Mouse (Mus musculus): ENCODE measurements at regions not wholly inside any gene's neighbourhood (a gene's known extent, or its start where the extent isn't known, plus 50 kb on each side); places are given as distances from the start of the nearest gene placed in this dataset.
"Not testable (repeated sequence)": the region's sequence is repeated elsewhere in the genome, so short reads cannot be mapped to it uniquely, and the experiment has no call there.

DNA sequence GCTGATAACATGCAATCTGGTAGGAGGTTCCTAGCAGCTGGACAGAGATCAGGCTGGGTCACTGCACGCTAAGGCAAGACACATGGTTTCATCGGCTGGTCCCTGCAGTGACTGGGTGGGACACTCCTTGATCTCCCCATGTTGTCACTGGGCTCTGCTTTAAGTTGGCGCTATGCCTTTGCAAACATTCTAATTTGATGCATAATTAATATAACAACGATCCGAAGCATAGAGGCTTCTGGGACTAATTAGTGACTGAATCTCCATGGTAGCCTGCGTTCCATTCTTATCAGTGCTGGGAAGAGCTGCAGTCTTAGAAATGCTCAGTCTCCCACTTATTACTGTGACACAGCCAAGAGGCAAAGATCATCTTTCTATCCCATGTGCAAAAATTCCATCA, 186.8 kb downstream of the Snx19 start:
- Histone ChIP-seq H3K36me3 (replicated peaks; ENCODE audit: control insufficient read depth, insufficient read depth) (no peaks in the 10 kb centered on the region), H3K9me3 (ENCODE audit: control insufficient read depth, low read length) (no peaks in the 10 kb centered on the region), H3K4me2 (replicated peaks) (no peak overlapping the region), H3K27ac (no peak overlapping the region), H3K4me1 (replicated peaks; ENCODE audit: control insufficient read depth, insufficient read depth, low read length) (peaks cover 4% of the 10 kb centered on the region; the same call in 1 of the 2 replicates), H3K4me3 (replicated peaks; ENCODE audit: low read length) (no peak overlapping the region), H3K27me3 (ENCODE audit: control insufficient read depth, insufficient read depth, low read length) (no peaks in the 10 kb centered on the region), H3K9ac (no peak overlapping the region)
- DNase-seq (ENCODE audit: low spot score) (no peak), ATAC-seq (ENCODE audit: low FRiP score) (no peak; the same call in 1 of the 2 replicates)
- WGBS, result 49% methylated on average over 6 of the region's 6 CpGs

DNA sequence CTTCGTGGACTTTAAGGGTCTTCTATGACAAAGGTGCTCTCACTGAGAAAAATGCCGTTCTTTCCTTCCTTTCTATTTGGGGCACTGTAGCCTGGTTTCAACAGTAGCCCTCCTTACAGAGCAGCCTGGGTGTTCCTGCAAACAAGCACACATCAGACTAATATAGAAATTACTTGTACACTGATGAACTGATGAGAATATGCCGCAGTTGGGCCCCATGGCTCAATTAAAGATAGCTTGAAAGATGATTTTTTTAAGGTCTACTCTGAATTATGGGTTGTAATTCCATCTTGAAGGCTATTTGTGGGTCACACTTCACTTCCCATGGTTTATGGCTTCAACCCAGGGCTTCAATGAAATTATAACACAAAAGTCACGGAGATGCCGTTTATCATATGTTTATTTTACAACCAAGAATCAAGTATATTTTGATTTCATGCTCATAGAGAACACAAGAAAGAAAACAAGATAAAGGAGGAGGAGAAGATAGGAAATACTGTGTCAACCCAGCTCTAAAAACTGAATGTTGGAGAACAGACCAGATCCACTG, 186.2 kb downstream of the Snx19 start:
- H3K4me1 ChIP-seq (replicated peaks; ENCODE audit: control insufficient read depth, insufficient read depth, low read length), result peaks cover 4% of the 10 kb centered on the region; the same call in 1 of the 2 replicates
- WGBS, result 87% methylated on average over 5 of the region's 5 CpGs

DNA sequence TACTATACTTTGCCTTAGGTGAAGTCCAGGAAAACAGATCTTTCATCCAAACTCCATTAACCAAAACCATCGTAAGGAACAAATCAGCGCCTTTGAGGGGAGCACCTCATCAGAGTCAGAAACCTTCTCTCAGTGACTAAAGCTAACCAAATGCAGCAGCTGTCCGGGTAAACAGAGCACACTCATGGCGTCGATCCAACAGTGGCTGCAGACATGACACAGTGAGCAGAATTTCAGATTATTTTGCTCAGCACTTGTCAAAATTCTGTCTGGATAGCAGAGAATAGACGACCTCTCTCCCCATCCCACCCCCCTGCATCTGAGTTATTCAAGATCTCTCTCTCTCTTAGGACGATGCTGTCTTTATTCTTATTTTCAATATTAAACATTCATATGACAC, 183.4 kb downstream of the Snx19 start:
- no peak for DNase-seq (ENCODE audit: low spot score)

More for the DNA sequence above, 186.2 kb downstream of the Snx19 start:
- Histone ChIP-seq H3K4me3 (replicated peaks; ENCODE audit: low read length) (no peak overlapping the region), H3K4me2 (replicated peaks) (no peak overlapping the region), H3K27ac (no peak overlapping the region), H3K9me3 (ENCODE audit: control insufficient read depth, low read length) (no peaks in the 10 kb centered on the region), H3K9ac (no peak overlapping the region), H3K27me3 (ENCODE audit: control insufficient read depth, insufficient read depth, low read length) (no peaks in the 10 kb centered on the region), H3K36me3 (replicated peaks; ENCODE audit: control insufficient read depth, insufficient read depth) (no peaks in the 10 kb centered on the region)
- ATAC-seq (ENCODE audit: low FRiP score) (no peak), DNase-seq (ENCODE audit: low spot score) (no peak)

DNA sequence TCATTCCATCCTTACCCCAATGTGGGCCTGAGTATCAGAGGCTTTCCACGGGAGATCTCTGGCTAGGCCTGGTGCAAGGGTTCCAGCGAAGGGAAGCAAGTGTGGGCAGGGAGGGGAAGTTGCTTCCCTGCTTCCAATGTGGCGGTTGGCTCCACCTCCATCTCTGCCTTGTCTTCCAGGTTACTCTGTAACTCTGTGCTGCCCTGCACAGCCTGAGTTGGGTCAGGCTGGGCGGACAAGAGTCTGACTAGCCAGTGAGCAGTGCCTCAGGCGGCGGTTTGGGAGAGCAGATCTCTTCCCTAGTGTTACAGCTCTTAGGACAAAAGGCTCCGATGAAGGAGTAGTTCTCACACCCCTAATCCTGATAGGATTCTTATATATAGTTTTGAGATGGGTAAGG, 172.8 kb downstream of the Snx19 start:
- Histone ChIP-seq H3K9ac (no peak overlapping the region), H3K4me3 (replicated peaks; ENCODE audit: low read length) (no peak overlapping the region), H3K27me3 (ENCODE audit: control insufficient read depth, insufficient read depth, low read length) (no peaks in the 10 kb centered on the region), H3K27ac (no peak overlapping the region), H3K4me2 (replicated peaks) (no peak overlapping the region), H3K36me3 (replicated peaks; ENCODE audit: control insufficient read depth, insufficient read depth) (no peaks in the 10 kb centered on the region), H3K4me1 (replicated peaks; ENCODE audit: control insufficient read depth, insufficient read depth, low read length) (no peaks in the 10 kb centered on the region), H3K9me3 (ENCODE audit: control insufficient read depth, low read length) (no peaks in the 10 kb centered on the region)
- DNase-seq (ENCODE audit: low spot score) (no peak), ATAC-seq (ENCODE audit: low FRiP score) (no peak)
- WGBS, result 69% methylated on average over 7 of the region's 7 CpGs

More for the DNA sequence above, 183.4 kb downstream of the Snx19 start:
- ATAC-seq (ENCODE audit: low FRiP score), result no peak
- Histone ChIP-seq H3K9me3 (ENCODE audit: control insufficient read depth, low read length) (no peaks in the 10 kb centered on the region), H3K36me3 (replicated peaks; ENCODE audit: control insufficient read depth, insufficient read depth) (no peaks in the 10 kb centered on the region), H3K4me1 (replicated peaks; ENCODE audit: control insufficient read depth, insufficient read depth, low read length) (peaks cover 4% of the 10 kb centered on the region; the same call in 1 of the 2 replicates), H3K27me3 (ENCODE audit: control insufficient read depth, insufficient read depth, low read length) (no peaks in the 10 kb centered on the region), H3K27ac (no peak overlapping the region), H3K9ac (no peak overlapping the region), H3K4me3 (replicated peaks; ENCODE audit: low read length) (no peak overlapping the region), H3K4me2 (replicated peaks) (no peak overlapping the region)
- 78% methylated on average over 7 of the region's 7 CpGs for WGBS

- Histone ChIP-seq H3K27me3 (ENCODE audit: control insufficient read depth, insufficient read depth, low read length) (no peaks in the 10 kb centered on the region), H3K9ac (no peak overlapping the region), H3K4me2 (replicated peaks) (no peak overlapping the region), H3K9me3 (ENCODE audit: control insufficient read depth, low read length) (no peaks in the 10 kb centered on the region), H3K36me3 (replicated peaks; ENCODE audit: control insufficient read depth, insufficient read depth) (no peaks in the 10 kb centered on the region), H3K27ac (no peak overlapping the region), H3K4me3 (replicated peaks; ENCODE audit: low read length) (no peak overlapping the region), H3K4me1 (replicated peaks; ENCODE audit: control insufficient read depth, insufficient read depth, low read length) (no peaks in the 10 kb centered on the region)
- WGBS, result 48% methylated on average over 4 of the region's 4 CpGs
- DNase-seq (ENCODE audit: low spot score) (no peak), ATAC-seq (ENCODE audit: low FRiP score) (no peak)
These were observed 170.8 kb downstream of the Snx19 start for GRCm38 (mm10) chr9:30597691-30598090.

- not testable (repeated sequence) for H3K27ac ChIP-seq; H3K4me3 ChIP-seq (replicated peaks; ENCODE audit: low read length); H3K4me2 ChIP-seq (replicated peaks); H3K9ac ChIP-seq; H3K4me1 ChIP-seq (replicated peaks; ENCODE audit: control insufficient read depth, insufficient read depth, low read length); H3K9me3 ChIP-seq (ENCODE audit: control insufficient read depth, low read length); H3K27me3 ChIP-seq (ENCODE audit: control insufficient read depth, insufficient read depth, low read length); H3K36me3 ChIP-seq (replicated peaks; ENCODE audit: control insufficient read depth, insufficient read depth); DNase-seq (ENCODE audit: low spot score); ATAC-seq (ENCODE audit: low FRiP score)
- 79% methylated on average over 6 of the region's 6 CpGs for WGBS
These were observed 170.2 kb downstream of the Snx19 start for GRCm38 (mm10) chr9:30597092-30597491.

DNA sequence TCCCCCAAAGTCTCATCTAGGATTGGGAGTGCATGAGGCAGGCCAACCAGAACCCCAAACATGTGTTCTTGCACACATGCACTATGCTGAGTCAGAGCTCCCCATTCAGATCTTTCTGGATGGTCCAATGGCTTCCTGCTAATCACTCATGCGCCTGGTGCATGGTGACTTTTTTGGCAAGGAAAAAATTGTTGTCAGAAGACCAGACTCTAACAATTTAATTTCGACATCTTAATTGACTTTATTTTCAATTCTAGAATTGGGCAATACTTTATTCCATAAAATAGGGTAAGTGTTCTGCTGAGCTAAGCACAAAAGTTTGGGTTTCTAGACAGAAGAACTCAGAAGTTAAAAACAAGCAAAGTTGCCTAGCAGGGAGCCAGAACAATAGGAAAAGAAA, 165.7 kb downstream of the Snx19 start:
- Histone ChIP-seq H3K9ac (no peak overlapping the region), H3K4me1 (replicated peaks; ENCODE audit: control insufficient read depth, insufficient read depth, low read length) (no peaks in the 10 kb centered on the region), H3K27ac (no peak overlapping the region), H3K4me3 (replicated peaks; ENCODE audit: low read length) (no peak overlapping the region), H3K27me3 (ENCODE audit: control insufficient read depth, insufficient read depth, low read length) (no peaks in the 10 kb centered on the region), H3K36me3 (replicated peaks; ENCODE audit: control insufficient read depth, insufficient read depth) (no peaks in the 10 kb centered on the region), H3K9me3 (ENCODE audit: control insufficient read depth, low read length) (no peaks in the 10 kb centered on the region), H3K4me2 (replicated peaks) (no peak overlapping the region)
- WGBS, result 93% methylated on average over 2 of the region's 2 CpGs
- ATAC-seq (ENCODE audit: low FRiP score) (no peak), DNase-seq (ENCODE audit: low spot score) (no peak)

- Histone ChIP-seq H3K4me1 (replicated peaks; ENCODE audit: control insufficient read depth, insufficient read depth, low read length) (no peaks in the 10 kb centered on the region), H3K9ac (no peak overlapping the region), H3K4me2 (replicated peaks) (no peak overlapping the region), H3K27ac (no peak overlapping the region), H3K9me3 (ENCODE audit: control insufficient read depth, low read length) (no peaks in the 10 kb centered on the region), H3K27me3 (ENCODE audit: control insufficient read depth, insufficient read depth, low read length) (no peaks in the 10 kb centered on the region), H3K4me3 (replicated peaks; ENCODE audit: low read length) (no peak overlapping the region), H3K36me3 (replicated peaks; ENCODE audit: control insufficient read depth, insufficient read depth) (no peaks in the 10 kb centered on the region)
- 87% methylated on average over 5 of the region's 5 CpGs for WGBS
- DNase-seq (ENCODE audit: low spot score) (no peak), ATAC-seq (ENCODE audit: low FRiP score) (no peak)
These were observed 164.3 kb downstream of the Snx19 start for GRCm38 (mm10) chr9:30591246-30591645.

- ATAC-seq (ENCODE audit: low FRiP score) (no peak), DNase-seq (ENCODE audit: low spot score) (no peak)
- H3K36me3 ChIP-seq (replicated peaks; ENCODE audit: control insufficient read depth, insufficient read depth), result no peaks in the 10 kb centered on the region
- H3K27me3 ChIP-seq (ENCODE audit: control insufficient read depth, insufficient read depth, low read length), result no peaks in the 10 kb centered on the region
- 57% methylated on average over 6 of the region's 6 CpGs for WGBS
- H3K9me3 ChIP-seq (ENCODE audit: control insufficient read depth, low read length), result no peaks in the 10 kb centered on the region
- no peak overlapping the region for H3K27ac ChIP-seq
- H3K9ac ChIP-seq, result no peak overlapping the region
- H3K4me1 ChIP-seq (replicated peaks; ENCODE audit: control insufficient read depth, insufficient read depth, low read length), result no peaks in the 10 kb centered on the region
- H3K4me3 ChIP-seq (replicated peaks; ENCODE audit: low read length), result no peak overlapping the region
- H3K4me2 ChIP-seq (replicated peaks), result no peak overlapping the region
These were observed 163.8 kb downstream of the Snx19 start for GRCm38 (mm10) chr9:30590661-30591179.

Measured in hindbrain, embryonic 14.5 days (tissue).